8 mouse cellular contexts compared by ENCODE assay signal in genomic region chr1:133385506-133385905, GRCm38 (mm10). TPM values are rescaled to one million over a fixed set of nuclear protein-coding genes. Genes with fewer than 3 reads are reported as not detected.
DNase-seq lines count a peak whose midpoint lies in the region; ATAC-seq and TF ChIP-seq lines count a peak whose summit lies in the region.

No protein-coding gene starts in this region.

- H3K4me2 ChIP-seq in hindbrain, postnatal 0 days (ENCODE audit: low read depth, low read length) = peak overlapping the region; percentile 33
- H3K4me2 ChIP-seq in limb, embryonic 12.5 days = peak overlapping the region; percentile 28
- H3K4me2 ChIP-seq in midbrain, embryonic 13.5 days (replicated peaks) = peak overlapping the region; percentile 31
- no peak overlapping the region for H3K4me2 ChIP-seq in stomach, embryonic 16.5 days (ENCODE audit: low read depth, low read length)

- WGBS in hindbrain, postnatal 0 days = 33% methylated on average over 9 of the region's 9 CpGs
- 31% methylated on average over 9 of the region's 9 CpGs for WGBS in limb, embryonic 12.5 days
- WGBS in midbrain, embryonic 13.5 days = 32% methylated on average over 9 of the region's 9 CpGs
- 42% methylated on average over 9 of the region's 9 CpGs for WGBS in stomach, embryonic 16.5 days

- no peaks in the 10 kb centered on the region for H3K9me3 ChIP-seq in hindbrain, postnatal 0 days (ENCODE audit: low read length)
- no peaks in the 10 kb centered on the region for H3K9me3 ChIP-seq in limb, embryonic 12.5 days
- no peaks in the 10 kb centered on the region for H3K9me3 ChIP-seq in midbrain, embryonic 13.5 days
- no peaks in the 10 kb centered on the region for H3K9me3 ChIP-seq in stomach, embryonic 16.5 days (replicated peaks; ENCODE audit: control insufficient read depth, low read length)

- intact Hi-C loops in gastrocnemius, adult 2 months (cut with DNase I) = loop anchor here (5.0 kb wide), 1 partner anchor 107 kb away; no protein-coding TSS in a partner anchor

- peak overlapping the region; percentile 26; the same call in 1 of the 2 replicates for H3K4me3 ChIP-seq in gastrocnemius, adult 2 months
- H3K4me3 ChIP-seq in hindbrain, postnatal 0 days (ENCODE audit: low read length) = no peak overlapping the region
- no peak overlapping the region for H3K4me3 ChIP-seq in limb, embryonic 12.5 days (replicated peaks)
- H3K4me3 ChIP-seq in midbrain, embryonic 13.5 days (replicated peaks) = peak overlapping the region; percentile 19; the same call in 1 of the 2 replicates
- no peak overlapping the region for H3K4me3 ChIP-seq in stomach, embryonic 16.5 days (replicated peaks; ENCODE audit: low read length)

- no peaks in the 10 kb centered on the region for H3K36me3 ChIP-seq in hindbrain, postnatal 0 days (ENCODE audit: insufficient read depth, low read length)
- peaks cover 36% of the 10 kb centered on the region; the same call in 1 of the 2 replicates for H3K36me3 ChIP-seq in limb, embryonic 12.5 days
- peaks cover 51% of the 10 kb centered on the region for H3K36me3 ChIP-seq in midbrain, embryonic 13.5 days
- no peaks in the 10 kb centered on the region for H3K36me3 ChIP-seq in stomach, embryonic 16.5 days (ENCODE audit: control insufficient read depth, insufficient read depth, low read length)

- ATAC-seq in hindbrain, postnatal 0 days = peak; percentile 42
- no peak for ATAC-seq in limb, embryonic 12.5 days (ENCODE audit: insufficient number of reproducible peaks, insufficient read depth, low FRiP score, low TSS enrichment, low read depth)
- ATAC-seq in midbrain, embryonic 13.5 days = peak; percentile 19; the same call in 1 of the 2 replicates
- ATAC-seq in stomach, embryonic 16.5 days (ENCODE audit: insufficient read depth, low FRiP score) = no peak

- H3K9ac ChIP-seq in hindbrain, postnatal 0 days (replicated peaks; ENCODE audit: low read length) = 0 out of 2 replicates have a peak overlapping the region, but pooled peaks have one; percentile 22
- peak overlapping the region; percentile 53 for H3K9ac ChIP-seq in limb, embryonic 12.5 days (replicated peaks)
- H3K9ac ChIP-seq in midbrain, embryonic 13.5 days (replicated peaks) = peak overlapping the region; percentile 24; the same call in 1 of the 2 replicates
- H3K9ac ChIP-seq in stomach, embryonic 16.5 days (ENCODE audit: low read length) = peak overlapping the region; percentile 42; the same call in 1 of the 2 replicates

- peak overlapping the region; percentile 53 for H3K27ac ChIP-seq in gastrocnemius, adult 2 months
- H3K27ac ChIP-seq in hindbrain, postnatal 0 days = no peak overlapping the region
- H3K27ac ChIP-seq in limb, embryonic 12.5 days = no peak overlapping the region
- H3K27ac ChIP-seq in midbrain, embryonic 13.5 days = peak overlapping the region; percentile 66
- no peak overlapping the region for H3K27ac ChIP-seq in stomach, embryonic 16.5 days (ENCODE audit: low read length)

- no peaks in the 10 kb centered on the region for H3K27me3 ChIP-seq in hindbrain, postnatal 0 days (ENCODE audit: insufficient read depth, low read length)
- no peaks in the 10 kb centered on the region for H3K27me3 ChIP-seq in limb, embryonic 12.5 days
- H3K27me3 ChIP-seq in midbrain, embryonic 13.5 days = no peaks in the 10 kb centered on the region
- H3K27me3 ChIP-seq in stomach, embryonic 16.5 days (ENCODE audit: control insufficient read depth, insufficient read depth, low read length) = no peaks in the 10 kb centered on the region

- peak; percentile 78 for TF ChIP-seq CTCF in gastrocnemius, adult 2 months (IDR thresholded peaks at IDR 0.05)
- TF ChIP-seq CTCF in hindbrain, postnatal 0 days (IDR thresholded peaks at IDR 0.05; ENCODE audit: low read depth) = peak; percentile 91

- DNase-seq in right cerebral cortex, postnatal 10 days (ENCODE audit: low spot score in 2 of 2) = peak; percentile 62 to 72
- DNase-seq in right cerebral cortex, postnatal 25 days = no peak
- DNase-seq in cerebellum, postnatal 36 days = peak; percentile 38 to 48
- DNase-seq in gastrocnemius, adult 2 months = peak; percentile 77
- DNase-seq in hindbrain, postnatal 0 days (ENCODE audit: low spot score) = peak; percentile 84

- H3K4me1 ChIP-seq in hindbrain, postnatal 0 days (ENCODE audit: insufficient read depth, low read length) = 0 out of 2 replicates have a peak, but pooled peaks cover 4% of the 10 kb centered on the region
- H3K4me1 ChIP-seq in limb, embryonic 12.5 days (replicated peaks) = peaks cover 10% of the 10 kb centered on the region
- H3K4me1 ChIP-seq in midbrain, embryonic 13.5 days (replicated peaks) = peaks cover 29% of the 10 kb centered on the region
- H3K4me1 ChIP-seq in stomach, embryonic 16.5 days (ENCODE audit: control insufficient read depth, insufficient read depth, low read length) = no peaks in the 10 kb centered on the region

RNA-seq across cellular contexts. Expression of gene Etnk2, which starts 22.1 kb away (rescaled TPM):
- under 1 TPM; 0.10 to 0.20 TPM for total RNA-seq in gastrocnemius, adult 2 months (2021)
- total RNA-seq in hindbrain, postnatal 0 days (2014; rRNA removed) = 36.7 and 49.7 TPM in 2 replicates
- polyA plus RNA-seq in hindbrain, postnatal 0 days (2015; fragmentation: Nextera tagmentation; extraction: Ambion mirVana) = 27.4 and 29.6 TPM in 2 replicates
- 1.3 and 1.7 TPM in 2 replicates for polyA plus RNA-seq in limb, embryonic 12.5 days (2016; fragmentation: Nextera tagmentation; extraction: Ambion mirVana)
- polyA plus RNA-seq in midbrain, embryonic 13.5 days (2015; fragmentation: Nextera tagmentation; extraction: Ambion mirVana) = 7.3 and 7.6 TPM in 2 replicates
- polyA plus RNA-seq in stomach, embryonic 16.5 days (2015; fragmentation: Nextera tagmentation; extraction: Ambion mirVana) = 4.5 and 4.7 TPM in 2 replicates

RNA-seq across cellular contexts. Expression of gene Ren1, which starts 35.2 kb away (rescaled TPM):
- total RNA-seq in gastrocnemius, adult 2 months (2021) = under 1 TPM in 1 of 2 experiments, not detected in 1; 0.15 TPM
- total RNA-seq in hindbrain, postnatal 0 days (2014; rRNA removed) = 0.58 and 1.1 TPM in 2 replicates
- polyA plus RNA-seq in hindbrain, postnatal 0 days (2015; fragmentation: Nextera tagmentation; extraction: Ambion mirVana) = 1.6 and 1.7 TPM in 2 replicates
- polyA plus RNA-seq in limb, embryonic 12.5 days (2016; fragmentation: Nextera tagmentation; extraction: Ambion mirVana) = not detected in 2 replicates
- not detected in 2 replicates for polyA plus RNA-seq in midbrain, embryonic 13.5 days (2015; fragmentation: Nextera tagmentation; extraction: Ambion mirVana)
- polyA plus RNA-seq in stomach, embryonic 16.5 days (2015; fragmentation: Nextera tagmentation; extraction: Ambion mirVana) = 2.0 and 3.6 TPM in 2 replicates

RNA-seq across cellular contexts. Expression of gene Sox13, which starts 38.7 kb away (rescaled TPM):
- 10 to 100 TPM in 1 of 2 experiments, 1 to 10 TPM in 1; 8.9 to 12.4 TPM for total RNA-seq in gastrocnemius, adult 2 months (2021)
- total RNA-seq in hindbrain, postnatal 0 days (2014; rRNA removed) = 13.1 and 16.8 TPM in 2 replicates
- 2.9 and 3.3 TPM in 2 replicates for polyA plus RNA-seq in hindbrain, postnatal 0 days (2015; fragmentation: Nextera tagmentation; extraction: Ambion mirVana)
- 5.6 and 8.0 TPM in 2 replicates for polyA plus RNA-seq in limb, embryonic 12.5 days (2016; fragmentation: Nextera tagmentation; extraction: Ambion mirVana)
- polyA plus RNA-seq in midbrain, embryonic 13.5 days (2015; fragmentation: Nextera tagmentation; extraction: Ambion mirVana) = 12.5 and 13.9 TPM in 2 replicates
- 5.2 and 5.6 TPM in 2 replicates for polyA plus RNA-seq in stomach, embryonic 16.5 days (2015; fragmentation: Nextera tagmentation; extraction: Ambion mirVana)

Comparison
In these comparisons a context has a peak if more than half of its experiments do, and no peak if none do; other contexts are left out.
1. H3K27ac ChIP-seq: peak in gastrocnemius, adult 2 months (single experiment) and midbrain, embryonic 13.5 days (single experiment); none in hindbrain, postnatal 0 days (single experiment), limb, embryonic 12.5 days (single experiment) and stomach, embryonic 16.5 days (single experiment).
2. H3K4me3 ChIP-seq: peak in gastrocnemius, adult 2 months (single experiment) and midbrain, embryonic 13.5 days (single experiment); none in hindbrain, postnatal 0 days (single experiment), limb, embryonic 12.5 days (single experiment) and stomach, embryonic 16.5 days (single experiment).
3. ATAC-seq: peak in hindbrain, postnatal 0 days (single experiment) and midbrain, embryonic 13.5 days (single experiment); none in limb, embryonic 12.5 days (single experiment) and stomach, embryonic 16.5 days (single experiment).
4. Peak in every context shown above with its lines, with median percentiles within 50 percentile points of each other: H3K9ac ChIP-seq.